Mouse (Mus musculus): ENCODE results near the gene Kcnd3.

The Kcnd3 gene

DNA sequence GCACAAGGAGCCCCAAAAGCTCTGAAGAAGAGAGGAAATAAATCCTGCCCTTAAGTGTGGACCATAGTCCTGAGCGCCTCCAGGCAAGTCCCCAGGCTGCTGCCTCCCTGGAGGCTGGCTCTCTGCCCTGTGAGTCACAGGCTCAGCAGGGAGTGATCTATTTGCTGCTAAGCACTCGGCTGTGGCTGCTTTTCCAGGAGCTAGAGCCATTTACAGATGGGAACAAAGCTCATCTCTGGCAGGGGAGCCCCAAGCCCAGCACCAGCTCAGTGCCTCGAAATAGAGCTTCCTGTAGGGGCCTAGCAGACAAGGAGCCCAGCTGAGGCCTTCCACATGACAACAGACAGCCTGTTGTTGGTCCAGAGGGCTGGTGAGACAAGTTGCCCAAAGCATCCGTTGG, 37.5 kb downstream of the Kcnd3 start:
- Histone ChIP-seq H3K36me3 (ENCODE audit: control insufficient read depth, insufficient read depth, low read length, poor library complexity, severe bottlenecking) (no peaks in the 10 kb centered on the region), H3K27me3 (ENCODE audit: control insufficient read depth, insufficient read depth, low read length, poor library complexity, severe bottlenecking) (no peaks in the 10 kb centered on the region)
- no peak for DNase-seq (ENCODE audit: low read depth, low spot score)

GRCm38 (mm10) chr3:105494886-105495285, 42.8 kb downstream of the Kcnd3 start:
- Histone ChIP-seq H3K27me3 (ENCODE audit: control insufficient read depth, insufficient read depth, low read length, poor library complexity, severe bottlenecking) (no peaks in the 10 kb centered on the region), H3K36me3 (ENCODE audit: control insufficient read depth, insufficient read depth, low read length, poor library complexity, severe bottlenecking) (no peaks in the 10 kb centered on the region)
- no peak for DNase-seq (ENCODE audit: low read depth, low spot score)

DNA sequence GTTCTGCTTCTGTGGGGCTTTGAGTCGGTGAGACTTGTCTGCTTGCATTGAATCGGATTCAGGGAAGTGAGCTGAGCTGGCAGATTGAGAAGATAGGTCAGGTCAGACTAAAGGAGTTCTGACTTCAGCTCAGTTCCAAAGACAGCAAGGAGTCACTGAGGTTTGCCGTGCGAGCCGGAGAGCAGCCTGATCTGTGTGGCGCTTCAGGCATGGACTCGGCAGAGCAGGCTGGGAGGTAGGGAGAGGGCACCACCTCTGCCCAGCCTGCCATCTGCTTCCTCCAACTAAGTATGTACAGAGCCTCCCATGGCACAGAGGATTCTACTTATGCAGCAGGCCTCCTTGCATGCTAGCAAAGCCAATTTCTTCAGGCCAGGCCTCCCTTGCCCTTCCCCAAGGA, 44.1 kb downstream of the Kcnd3 start:
- no peak for DNase-seq (ENCODE audit: low read depth, low spot score)
- no peaks in the 10 kb centered on the region for H3K27me3 ChIP-seq (ENCODE audit: control insufficient read depth, insufficient read depth, low read length, poor library complexity, severe bottlenecking)
- no peaks in the 10 kb centered on the region for H3K36me3 ChIP-seq (ENCODE audit: control insufficient read depth, insufficient read depth, low read length, poor library complexity, severe bottlenecking)

- Histone ChIP-seq H3K36me3 (ENCODE audit: control insufficient read depth, insufficient read depth, low read length, poor library complexity, severe bottlenecking) (no peaks in the 10 kb centered on the region), H3K27me3 (ENCODE audit: control insufficient read depth, insufficient read depth, low read length, poor library complexity, severe bottlenecking) (no peaks in the 10 kb centered on the region)
- DNase-seq (ENCODE audit: low read depth, low spot score), result no peak
Observed at GRCm38 (mm10) chr3:105496935-105497334, 44.8 kb downstream of the Kcnd3 start.

DNA sequence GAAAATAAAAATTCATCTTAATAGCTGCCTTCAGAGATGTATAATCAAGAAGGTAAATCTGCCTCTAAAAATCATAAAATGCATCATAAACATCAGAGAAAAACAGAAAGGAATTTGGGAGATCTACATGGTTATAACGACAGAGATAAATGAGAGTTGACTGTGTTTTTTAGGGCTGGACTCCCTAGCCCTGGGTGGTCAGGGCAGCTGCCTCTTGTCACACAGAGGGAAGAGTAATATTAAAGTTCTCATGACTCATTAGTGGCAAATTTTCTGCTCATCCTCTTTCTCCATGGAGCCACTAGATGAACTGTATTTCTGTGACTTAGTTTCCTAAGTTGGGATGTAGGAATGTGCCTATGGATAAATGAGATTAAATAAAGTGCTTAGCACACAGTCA, 48.9 kb downstream of the Kcnd3 start:
- H3K27me3 ChIP-seq (ENCODE audit: control insufficient read depth, insufficient read depth, low read length, poor library complexity, severe bottlenecking), result no peaks in the 10 kb centered on the region
- no peaks in the 10 kb centered on the region for H3K36me3 ChIP-seq (ENCODE audit: control insufficient read depth, insufficient read depth, low read length, poor library complexity, severe bottlenecking)
- DNase-seq (ENCODE audit: low read depth, low spot score), result no peak

GRCm38 (mm10) chr3:105504272-105504671, 52.1 kb downstream of the Kcnd3 start:
- Histone ChIP-seq H3K36me3 (ENCODE audit: control insufficient read depth, insufficient read depth, low read length, poor library complexity, severe bottlenecking) (no peaks in the 10 kb centered on the region), H3K27me3 (ENCODE audit: control insufficient read depth, insufficient read depth, low read length, poor library complexity, severe bottlenecking) (no peaks in the 10 kb centered on the region)
- DNase-seq (ENCODE audit: low read depth, low spot score), result no peak

DNA sequence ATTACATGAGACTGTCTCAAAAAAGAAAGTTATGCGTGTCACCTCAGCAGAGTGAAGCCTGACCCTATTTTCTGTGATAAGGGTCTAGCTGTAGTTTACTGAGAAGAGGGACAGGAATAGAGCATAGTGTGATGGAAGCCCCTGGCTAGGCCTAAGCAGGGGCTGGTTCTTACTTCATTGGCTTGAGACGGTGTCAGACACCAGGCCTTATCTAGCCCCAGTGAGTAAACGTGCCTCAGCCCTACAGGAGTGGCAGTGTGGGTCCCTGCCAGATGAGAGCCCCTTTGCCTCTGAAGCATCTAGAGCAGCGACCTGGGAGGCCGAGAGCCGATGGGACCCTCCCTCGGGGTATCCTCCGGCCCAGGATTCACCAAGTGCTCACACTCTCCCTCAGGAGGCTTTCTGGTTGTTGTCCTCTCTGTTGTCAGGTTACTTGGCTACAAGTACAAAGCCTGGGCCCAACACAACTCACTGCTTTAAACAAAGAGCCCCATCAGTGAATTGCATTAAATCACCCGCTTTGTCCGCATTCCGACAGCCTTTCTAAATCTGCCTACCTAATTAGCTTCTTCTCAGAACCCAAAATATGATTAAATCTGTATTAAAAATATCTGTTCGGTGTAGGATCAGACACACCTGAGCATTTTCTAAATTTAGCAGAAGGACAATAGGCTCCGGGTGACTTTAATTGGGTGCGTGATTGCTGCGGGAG, 53.2 kb downstream of the Kcnd3 start:
- Histone ChIP-seq H3K36me3 (ENCODE audit: control insufficient read depth, insufficient read depth, low read length, poor library complexity, severe bottlenecking) (no peaks in the 10 kb centered on the region), H3K27me3 (ENCODE audit: control insufficient read depth, insufficient read depth, low read length, poor library complexity, severe bottlenecking) (no peaks in the 10 kb centered on the region)
- DNase-seq (ENCODE audit: low read depth, low spot score), result no peak

DNA sequence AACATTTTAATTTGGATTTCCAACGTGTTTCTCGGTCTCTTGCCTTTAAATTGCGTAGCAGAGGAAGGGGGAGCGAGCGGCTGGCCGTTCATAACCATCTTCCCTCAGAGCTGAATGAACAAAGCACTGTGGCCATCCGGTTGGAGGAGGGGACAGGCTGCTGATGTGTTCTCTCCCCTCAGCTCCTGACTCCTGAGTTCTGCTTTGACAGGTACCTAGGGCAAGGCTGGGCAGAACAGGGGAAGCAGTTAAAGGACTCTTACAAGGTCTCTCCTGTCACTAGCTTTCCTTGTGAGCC, 53.7 kb downstream of the Kcnd3 start:
- DNase-seq (ENCODE audit: low read depth, low spot score), result no peak
- H3K27me3 ChIP-seq (ENCODE audit: control insufficient read depth, insufficient read depth, low read length, poor library complexity, severe bottlenecking), result no peaks in the 10 kb centered on the region
- H3K36me3 ChIP-seq (ENCODE audit: control insufficient read depth, insufficient read depth, low read length, poor library complexity, severe bottlenecking), result no peaks in the 10 kb centered on the region

DNA sequence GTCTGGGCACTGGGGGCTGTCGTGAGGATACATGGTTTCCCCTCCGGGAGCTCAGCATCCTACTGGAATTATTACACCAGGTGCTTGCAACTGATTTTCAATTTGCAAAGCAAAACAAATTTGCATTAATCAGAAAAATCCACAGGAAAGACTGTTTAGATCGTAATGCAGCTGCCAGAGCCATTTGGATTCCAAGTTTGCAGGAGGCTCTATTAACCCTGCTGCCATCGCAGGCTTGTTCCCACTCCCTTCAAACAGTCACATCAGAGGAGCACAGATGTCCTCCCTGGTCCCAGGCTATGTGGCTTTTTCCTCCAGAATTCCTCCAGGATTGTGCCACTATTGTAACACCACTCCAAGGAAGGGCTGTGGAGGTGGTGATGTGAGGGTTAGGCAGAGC, 54.5 kb downstream of the Kcnd3 start:
- no peak for DNase-seq (ENCODE audit: low read depth, low spot score)
- Histone ChIP-seq H3K36me3 (ENCODE audit: control insufficient read depth, insufficient read depth, low read length, poor library complexity, severe bottlenecking) (no peaks in the 10 kb centered on the region), H3K27me3 (ENCODE audit: control insufficient read depth, insufficient read depth, low read length, poor library complexity, severe bottlenecking) (no peaks in the 10 kb centered on the region)

DNA sequence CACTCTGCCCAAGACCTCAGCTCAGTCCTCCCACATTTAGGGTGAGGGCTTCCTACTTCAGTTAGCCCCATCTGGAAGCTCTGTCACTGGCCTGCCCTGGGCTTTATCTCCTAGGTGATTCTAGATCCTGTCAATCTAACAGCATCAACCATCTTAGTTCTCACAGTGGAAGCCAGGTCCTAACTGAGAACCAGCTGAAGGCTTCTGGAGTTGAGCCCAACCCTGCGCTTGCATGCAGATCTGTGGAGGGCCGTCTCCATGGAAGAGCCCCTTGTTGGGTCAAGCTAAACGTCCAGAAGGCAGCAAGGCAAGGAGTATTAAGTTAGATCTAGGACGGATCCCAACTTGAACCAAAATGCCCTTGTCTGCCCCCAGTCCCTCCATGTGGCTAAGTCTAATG, 57.2 kb downstream of the Kcnd3 start:
- no peaks in the 10 kb centered on the region for H3K36me3 ChIP-seq (ENCODE audit: control insufficient read depth, insufficient read depth, low read length, poor library complexity, severe bottlenecking)
- DNase-seq (ENCODE audit: low read depth, low spot score), result no peak
- H3K27me3 ChIP-seq (ENCODE audit: control insufficient read depth, insufficient read depth, low read length, poor library complexity, severe bottlenecking), result no peaks in the 10 kb centered on the region

- no peak for DNase-seq (ENCODE audit: low read depth, low spot score)
- H3K27me3 ChIP-seq (ENCODE audit: control insufficient read depth, insufficient read depth, low read length, poor library complexity, severe bottlenecking), result no peaks in the 10 kb centered on the region
Observed at GRCm38 (mm10) chr3:105511836-105512235, 59.7 kb downstream of the Kcnd3 start.

DNA sequence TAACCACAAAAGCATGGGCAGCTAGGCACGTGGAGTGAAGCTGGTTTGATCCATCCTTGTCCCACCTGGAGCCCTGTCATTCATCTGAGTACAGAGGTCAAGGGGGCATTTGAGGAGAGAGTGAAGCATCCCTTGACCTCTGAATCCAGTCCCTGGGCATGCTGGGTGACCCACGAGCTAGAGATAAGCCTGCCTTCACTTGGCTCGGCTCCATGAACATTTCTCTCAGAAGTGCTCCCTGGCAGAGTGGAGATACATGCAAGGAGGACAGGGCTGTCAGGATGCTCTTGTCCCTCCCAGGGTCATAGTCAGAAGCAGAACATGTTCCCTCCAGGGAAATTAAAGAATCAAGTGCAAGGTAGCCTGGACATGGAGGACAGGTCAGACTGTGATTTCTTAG, 62.1 kb downstream of the Kcnd3 start:
- DNase-seq (ENCODE audit: low read depth, low spot score), result no peak
- H3K27me3 ChIP-seq (ENCODE audit: control insufficient read depth, insufficient read depth, low read length, poor library complexity, severe bottlenecking), result no peaks in the 10 kb centered on the region
- no peaks in the 10 kb centered on the region for H3K36me3 ChIP-seq (ENCODE audit: control insufficient read depth, insufficient read depth, low read length, poor library complexity, severe bottlenecking)

More at GRCm38 (mm10) chr3:105511836-105512235, 59.7 kb downstream of the Kcnd3 start:
- H3K36me3 ChIP-seq (ENCODE audit: control insufficient read depth, insufficient read depth, low read length, poor library complexity, severe bottlenecking), result no peaks in the 10 kb centered on the region

- DNase-seq (ENCODE audit: low read depth, low spot score), result no peak
- H3K27me3 ChIP-seq (ENCODE audit: control insufficient read depth, insufficient read depth, low read length, poor library complexity, severe bottlenecking), result no peaks in the 10 kb centered on the region
- H3K36me3 ChIP-seq (ENCODE audit: control insufficient read depth, insufficient read depth, low read length, poor library complexity, severe bottlenecking), result no peaks in the 10 kb centered on the region
Observed at GRCm38 (mm10) chr3:105515035-105515434, 62.9 kb downstream of the Kcnd3 start.

DNA sequence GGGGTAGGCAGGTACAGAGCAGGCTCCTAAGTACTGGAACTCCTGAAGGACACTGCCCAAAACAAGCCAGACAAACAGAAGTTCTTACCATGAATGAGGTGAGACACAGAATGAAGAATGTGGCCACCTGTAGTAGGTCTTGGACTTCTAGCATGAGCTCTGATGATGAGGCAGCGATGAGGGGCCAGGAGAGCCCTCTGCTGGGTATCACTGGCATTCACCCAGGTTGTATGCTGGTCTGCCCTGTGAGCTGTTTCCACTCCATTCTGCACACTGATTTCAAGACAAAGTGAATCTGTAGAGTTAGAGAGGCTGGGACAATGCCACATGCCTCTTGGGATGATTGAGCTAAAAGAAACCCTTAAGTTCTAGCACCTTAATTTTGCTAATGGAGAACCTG, 63.5 kb downstream of the Kcnd3 start:
- Histone ChIP-seq H3K27me3 (ENCODE audit: control insufficient read depth, insufficient read depth, low read length, poor library complexity, severe bottlenecking) (no peaks in the 10 kb centered on the region), H3K36me3 (ENCODE audit: control insufficient read depth, insufficient read depth, low read length, poor library complexity, severe bottlenecking) (no peaks in the 10 kb centered on the region)
- no peak for DNase-seq (ENCODE audit: low read depth, low spot score)

DNA sequence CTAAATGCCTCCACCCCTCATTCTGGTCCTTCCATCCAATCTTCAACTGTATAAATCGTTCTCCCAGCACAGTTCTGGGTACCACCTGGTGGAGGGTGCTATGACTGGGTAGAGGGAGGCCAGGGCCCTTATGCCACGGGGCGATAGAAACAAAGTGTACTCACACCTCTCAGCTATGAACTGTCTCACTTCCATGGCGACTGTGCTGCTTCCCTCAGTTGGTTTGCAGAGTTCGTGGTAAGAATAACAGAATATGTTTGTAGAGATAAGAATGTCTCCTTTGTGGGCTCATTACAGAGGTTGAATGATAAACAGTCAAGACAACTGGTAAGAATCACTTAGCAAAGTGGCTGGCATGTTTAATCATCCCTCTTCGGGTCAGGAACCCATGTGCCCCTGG, 68.3 kb downstream of the Kcnd3 start:
- no peak for DNase-seq (ENCODE audit: low read depth, low spot score)
- Histone ChIP-seq H3K36me3 (ENCODE audit: control insufficient read depth, insufficient read depth, low read length, poor library complexity, severe bottlenecking) (no peaks in the 10 kb centered on the region), H3K27me3 (ENCODE audit: control insufficient read depth, insufficient read depth, low read length, poor library complexity, severe bottlenecking) (no peaks in the 10 kb centered on the region)

GRCm38 (mm10) chr3:105521178-105521631, 69.1 kb downstream of the Kcnd3 start:
- Histone ChIP-seq H3K27me3 (ENCODE audit: control insufficient read depth, insufficient read depth, low read length, poor library complexity, severe bottlenecking) (no peaks in the 10 kb centered on the region), H3K36me3 (ENCODE audit: control insufficient read depth, insufficient read depth, low read length, poor library complexity, severe bottlenecking) (no peaks in the 10 kb centered on the region)
- no peak for DNase-seq (ENCODE audit: low read depth, low spot score)
